Mouse (Mus musculus): ENCODE results near the gene Mycbp2.

Mycbp2 gene

GRCm38 (mm10) chr14:103077272-103078005 lies 269.2 kb downstream of the Mycbp2 start:
- in situ Hi-C loops (cut with MboI; ENCODE audit: low sequenced_read_pairs), result no loop called here

- in situ Hi-C loops (cut with MboI; ENCODE audit: low sequenced_read_pairs), result no loop called here
Observed at GRCm38 (mm10) chr14:103075166-103075565, 271.4 kb downstream of the Mycbp2 start.

GRCm38 (mm10) chr14:103073825-103074224 lies 272.8 kb downstream of the Mycbp2 start:
- in situ Hi-C loops (cut with MboI; ENCODE audit: low sequenced_read_pairs), result loop anchor here (25.0 kb wide), 2 partner anchors 463 to 613 kb away; no protein-coding TSS in a partner anchor

DNA sequence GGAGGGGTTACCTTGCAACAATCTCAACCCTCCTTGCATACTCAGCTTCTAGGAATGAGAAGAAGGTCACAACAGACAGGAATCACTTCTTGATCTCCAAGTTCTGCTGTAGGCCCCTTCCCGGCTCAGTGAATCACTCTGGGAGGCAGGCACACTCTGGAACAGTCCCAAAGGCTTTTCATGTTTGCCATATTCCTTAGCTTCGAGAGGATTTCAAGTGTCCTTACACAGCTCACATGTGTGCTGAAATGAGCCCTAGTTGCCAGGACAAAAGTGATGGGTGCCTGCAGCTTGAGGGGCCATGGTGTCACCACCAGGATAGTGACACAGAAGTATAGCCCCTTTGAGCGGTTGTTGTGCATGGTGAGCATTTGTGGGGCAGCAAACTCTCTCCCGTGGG lies 273.9 kb downstream of the Mycbp2 start:
- in situ Hi-C loops (cut with MboI; ENCODE audit: low sequenced_read_pairs), result loop anchor here (25.0 kb wide), 2 partner anchors 465 to 615 kb away; no protein-coding TSS in a partner anchor

- in situ Hi-C loops (cut with MboI; ENCODE audit: low sequenced_read_pairs), result loop anchor here (25.0 kb wide), 2 partner anchors 466 to 616 kb away; no protein-coding TSS in a partner anchor
Observed at GRCm38 (mm10) chr14:103071471-103071870, 275.1 kb downstream of the Mycbp2 start.

GRCm38 (mm10) chr14:103070790-103071189 lies 275.8 kb downstream of the Mycbp2 start:
- in situ Hi-C loops (cut with MboI; ENCODE audit: low sequenced_read_pairs), result loop anchor here (25.0 kb wide), 2 partner anchors 467 to 617 kb away; no protein-coding TSS in a partner anchor

- in situ Hi-C loops (cut with MboI; ENCODE audit: low sequenced_read_pairs), result loop anchor here (25.0 kb wide), 2 partner anchors 467 to 617 kb away; no protein-coding TSS in a partner anchor
Observed at GRCm38 (mm10) chr14:103069864-103070611, 276.6 kb downstream of the Mycbp2 start, which contains the start of gene Cln5. Gene Cln5 (plus strand): TSS chr14:103070216.

DNA sequence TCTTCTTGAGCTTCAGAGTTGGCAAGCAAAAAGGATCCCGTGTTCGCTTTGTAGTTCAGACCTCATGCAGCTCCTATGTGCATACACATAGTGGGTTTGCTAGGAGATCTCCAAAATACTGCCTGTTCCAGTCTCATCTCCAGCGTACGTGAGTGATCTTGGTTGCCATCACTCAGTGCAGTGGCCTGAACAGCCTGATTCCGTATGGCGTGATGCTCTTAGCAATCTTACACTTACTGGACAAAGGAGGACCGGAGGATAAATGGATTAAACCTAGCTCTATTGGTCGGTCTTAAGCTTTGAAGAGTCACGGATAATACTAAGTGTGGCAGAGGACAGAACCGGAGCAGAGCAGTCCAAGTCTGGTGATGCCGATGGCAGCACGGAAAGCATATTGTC lies 277.1 kb downstream of the Mycbp2 start:
- in situ Hi-C loops (cut with MboI; ENCODE audit: low sequenced_read_pairs), result loop anchor here (25.0 kb wide), 2 partner anchors 468 to 618 kb away; no protein-coding TSS in a partner anchor

GRCm38 (mm10) chr14:103065294-103066167 lies 281.1 kb downstream of the Mycbp2 start:
- in situ Hi-C loops (cut with MboI; ENCODE audit: low sequenced_read_pairs), result loop anchor here (25.0 kb wide), 2 partner anchors 472 to 622 kb away; no protein-coding TSS in a partner anchor
